Mouse (Mus musculus) spleen, adult 18-20 months (tissue): ENCODE data around the gene Slc50a1.

Experiments
- DNase-seq, 2 experiments: peaks; one replicate each; pipeline ENCODE4 v3.0.0; 2022; ENCODE audit warnings: mixed read lengths in 2 of 2

Gene Slc50a1

DNA sequence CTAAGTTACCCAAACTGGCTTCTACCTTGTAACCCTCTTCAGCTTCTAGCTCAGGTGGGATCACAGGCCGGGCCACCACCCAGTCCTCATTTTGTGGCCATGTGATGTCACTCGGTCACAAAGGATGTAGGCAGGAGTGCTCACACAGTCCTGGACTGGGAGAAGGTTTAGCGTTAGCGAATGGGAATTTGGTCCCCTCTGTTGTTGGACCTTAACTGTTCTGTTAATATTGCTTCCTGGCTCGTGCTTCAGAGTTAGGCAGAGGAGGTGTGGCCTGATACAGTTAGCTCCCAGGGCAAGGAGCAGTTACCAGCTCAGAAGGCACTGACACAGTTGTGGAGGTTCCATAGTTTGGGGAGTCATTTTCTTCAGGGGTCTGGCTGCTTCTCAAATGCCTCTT, 23.8 kb upstream of the Slc50a1 start:
- DNase-seq, result no peak

GRCm38 (mm10) chr3:89293247-89293918, 23.0 kb upstream of the Slc50a1 start:
- no peak for DNase-seq

GRCm38 (mm10) chr3:89292303-89292702, 21.9 kb upstream of the Slc50a1 start:
- no peak for DNase-seq

- DNase-seq, result no peak
Measured at GRCm38 (mm10) chr3:89291874-89292273, 21.5 kb upstream of the Slc50a1 start.

- DNase-seq, result no peak
Measured at GRCm38 (mm10) chr3:89288503-89288928, 18.1 kb upstream of the Slc50a1 start.

DNA sequence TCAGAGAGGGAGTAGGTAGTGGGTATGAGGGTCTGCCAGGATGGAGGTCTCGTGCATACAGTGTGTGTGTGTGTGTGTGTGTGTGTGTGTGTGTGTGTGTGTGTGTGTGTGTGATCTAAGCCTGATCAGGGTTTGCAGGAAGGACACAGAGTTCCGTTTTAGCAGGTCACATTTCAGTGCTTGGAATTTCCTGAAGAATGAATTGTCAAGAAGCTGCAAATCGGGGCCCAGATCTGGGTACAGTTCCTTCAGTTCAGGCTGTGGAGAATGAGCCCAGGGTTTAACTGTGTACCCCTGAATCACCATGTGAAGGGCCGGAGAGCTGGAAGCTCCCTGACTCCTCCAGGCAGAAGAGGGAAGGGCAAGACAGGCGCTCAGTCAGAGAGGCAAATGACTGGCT, 16.9 kb upstream of the Slc50a1 start:
- DNase-seq, result no peak

DNA sequence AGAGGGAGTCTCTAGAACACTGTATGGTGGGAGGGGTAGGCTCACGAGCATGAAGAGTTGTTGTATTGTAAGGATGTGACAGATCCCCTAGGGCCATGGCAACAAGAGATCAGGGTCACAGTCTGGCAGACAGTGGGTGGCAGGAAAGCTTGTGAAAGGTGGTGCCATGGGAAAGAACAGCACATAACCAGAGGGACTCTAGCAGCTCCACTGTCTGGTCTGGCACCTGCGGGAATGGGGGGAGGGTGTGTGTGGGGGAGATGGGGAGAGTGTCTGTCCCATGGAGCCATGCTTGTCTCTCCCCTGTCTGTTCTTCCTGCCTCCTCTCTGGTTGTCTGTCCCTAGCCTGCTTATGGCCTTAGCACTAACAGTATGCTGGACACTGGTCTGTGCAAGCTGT, 15.2 kb upstream of the Slc50a1 start:
- DNase-seq, result no peak

DNA sequence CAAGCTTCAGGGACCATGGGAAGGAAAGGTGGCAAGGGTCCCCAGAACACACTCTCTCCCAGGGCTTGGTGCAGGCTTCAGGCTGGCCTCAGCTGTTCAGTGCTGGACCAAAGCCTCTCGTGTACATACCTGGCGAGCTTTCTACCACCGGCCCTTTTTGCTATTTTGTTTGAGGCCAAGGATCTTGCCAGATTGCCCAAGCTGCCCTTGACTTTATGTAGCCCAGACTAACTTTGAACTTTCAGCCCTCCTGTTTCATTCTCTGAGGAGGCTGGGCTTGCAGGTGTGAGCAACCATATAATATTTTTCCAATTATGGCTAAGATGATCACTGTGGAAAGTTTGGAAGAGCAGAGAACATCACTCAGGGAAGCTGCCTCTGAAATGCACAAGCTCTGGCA, 13.9 kb upstream of the Slc50a1 start:
- DNase-seq, result no peak

GRCm38 (mm10) chr3:89282291-89282643, 11.9 kb upstream of the Slc50a1 start:
- DNase-seq, result no peak

DNA sequence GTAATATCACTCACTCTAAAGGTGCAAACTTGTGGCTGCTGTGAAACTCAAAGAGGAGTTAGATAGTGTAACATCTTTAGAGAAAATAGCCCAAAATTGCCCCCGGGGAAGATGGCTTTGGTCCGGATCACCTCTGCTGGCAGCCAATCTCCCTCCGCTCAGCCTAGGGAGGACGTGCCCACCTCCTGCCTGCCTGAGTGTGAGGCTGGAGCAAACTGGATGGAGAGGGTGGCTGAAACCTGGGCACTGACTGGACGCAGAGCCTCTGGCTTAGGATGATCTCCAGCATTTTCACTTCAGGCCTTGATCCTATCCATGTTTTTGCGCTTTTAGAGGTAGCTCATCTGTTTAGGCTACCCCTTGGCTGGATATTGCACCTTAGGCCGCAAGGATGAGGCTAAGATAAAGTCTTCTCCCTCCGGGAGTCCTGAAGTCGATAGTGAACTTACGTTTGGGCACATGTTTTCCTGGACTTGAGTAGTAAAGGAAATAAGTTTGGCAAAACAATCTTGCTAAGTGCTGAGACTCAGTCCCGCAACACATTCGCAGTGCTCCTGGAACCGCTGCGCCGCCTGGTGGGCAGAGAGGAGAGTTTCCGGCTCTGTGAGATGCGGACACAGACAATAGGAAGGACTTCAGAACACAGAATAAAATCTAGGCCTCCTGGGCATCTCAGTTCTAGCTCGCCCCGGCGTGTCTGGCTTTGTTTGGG, 11.4 kb upstream of the Slc50a1 start:
- DNase-seq, result peak; percentile 70 to 91

DNA sequence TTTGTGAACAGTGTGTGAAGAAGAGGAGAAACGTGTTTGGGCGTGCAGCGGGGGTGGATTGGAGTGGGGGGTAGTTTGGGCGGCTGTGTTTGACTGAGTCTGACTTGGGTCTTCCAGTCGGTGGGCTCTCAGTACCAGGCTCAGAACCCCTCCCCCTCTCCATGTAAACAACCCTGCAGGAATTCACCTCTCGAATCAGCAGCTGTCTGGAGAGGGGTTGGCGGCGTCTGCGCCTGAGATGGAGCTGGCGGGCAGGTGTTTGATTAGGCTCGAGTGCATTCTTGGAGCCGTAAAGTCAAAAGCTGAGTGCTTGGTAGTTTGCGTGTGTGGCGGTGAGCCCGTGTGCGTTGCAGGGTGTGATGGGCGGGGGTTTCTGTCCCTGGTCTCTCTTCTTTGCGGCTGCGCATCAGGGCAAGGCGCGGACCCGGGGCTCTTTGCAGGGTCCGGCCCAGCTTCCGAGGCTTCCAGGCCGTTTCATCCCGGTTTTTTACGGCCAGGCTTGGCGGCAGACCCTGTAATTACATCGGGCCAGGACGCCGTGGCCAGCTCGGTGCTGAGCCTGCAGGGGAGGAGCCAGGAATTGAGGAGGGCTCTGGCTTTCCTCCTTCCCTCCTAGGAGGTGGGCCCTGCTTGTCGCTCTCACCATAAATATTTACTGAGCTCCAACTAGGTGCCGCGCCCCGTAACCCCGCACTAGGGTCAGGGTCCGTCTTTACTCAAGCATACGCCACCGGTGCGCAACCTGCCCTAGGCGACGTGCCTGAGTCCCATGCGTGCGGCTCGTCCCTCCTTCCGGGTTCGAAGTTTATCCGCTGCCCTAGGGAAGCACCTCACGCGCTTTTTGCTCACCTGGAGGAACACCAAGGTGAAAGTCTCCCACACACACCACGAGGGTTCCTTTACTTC, 10.5 kb upstream of the Slc50a1 start, which contains the start of gene Efna1:
TSS of gene Efna1 (minus strand) at position 537 of the 906 bp plus-strand sequence.
- DNase-seq, result peak; percentile 24 to 38

DNA sequence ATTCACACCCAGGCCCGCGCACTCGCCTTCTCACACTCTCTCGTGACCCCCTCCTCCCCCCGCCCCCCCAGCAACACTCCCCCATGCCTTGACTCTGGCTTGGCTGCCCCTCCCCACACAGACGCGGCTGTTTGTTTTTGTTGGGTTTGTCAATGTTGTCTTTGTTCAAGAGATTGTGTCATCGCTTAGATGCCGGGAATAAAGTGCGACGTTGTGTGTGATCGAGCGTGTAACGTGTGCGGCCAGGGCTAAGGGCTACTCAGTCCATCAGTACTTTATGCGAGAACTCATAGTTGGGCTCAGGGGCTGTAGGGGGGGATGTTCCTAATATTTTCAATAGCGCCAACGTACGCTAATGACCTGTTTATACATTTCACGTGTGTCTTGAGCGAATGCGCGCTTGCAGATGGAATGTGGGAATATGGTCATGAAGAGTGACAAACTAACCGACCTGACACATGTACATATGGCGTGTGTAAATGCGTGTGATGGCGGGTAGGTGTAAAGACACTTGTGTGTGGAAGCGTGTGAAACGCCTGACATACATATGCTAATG, 9.8 kb upstream of the Slc50a1 start:
- peak in 1 of 2 experiments; percentile 16 for DNase-seq

DNA sequence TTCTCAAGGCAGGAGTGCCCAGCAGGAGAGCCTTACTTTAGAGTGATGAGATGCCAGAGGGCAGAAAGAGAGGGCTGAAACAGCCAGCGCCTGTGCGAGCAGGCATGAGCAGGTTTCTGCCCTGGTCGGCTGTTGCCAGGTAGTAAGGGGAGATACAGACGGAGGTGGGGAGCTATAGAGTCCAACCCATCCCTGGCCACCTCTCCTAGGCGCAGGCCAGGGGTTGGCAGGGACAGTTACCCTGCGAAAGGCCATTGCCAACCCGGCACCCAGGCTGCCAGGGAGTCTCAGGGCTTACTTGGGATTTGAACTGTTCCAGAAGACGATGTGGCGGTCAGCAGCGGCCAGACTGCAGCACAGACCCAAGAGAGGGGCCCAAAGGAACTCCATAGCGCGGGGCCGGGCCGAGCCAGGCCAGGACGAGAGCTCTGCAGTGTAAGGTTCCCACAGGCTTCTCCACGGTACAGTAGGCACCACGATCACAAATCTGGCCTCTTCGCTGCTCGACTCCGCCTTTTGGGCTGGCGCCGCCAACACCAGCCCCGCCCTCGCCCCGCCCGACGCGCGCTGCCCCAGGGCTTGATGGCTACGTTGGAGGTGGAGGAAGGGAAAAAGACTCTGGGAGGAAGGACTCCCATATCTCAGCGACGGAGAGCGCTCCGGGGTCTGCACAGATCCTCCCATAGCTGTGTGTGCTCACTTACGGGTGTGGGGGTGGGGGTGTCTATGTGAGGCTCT, 9.0 kb upstream of the Slc50a1 start:
- DNase-seq, result peak; percentile 64 to 74

- no peak for DNase-seq
Measured at GRCm38 (mm10) chr3:89278643-89279042, 8.3 kb upstream of the Slc50a1 start.

DNA sequence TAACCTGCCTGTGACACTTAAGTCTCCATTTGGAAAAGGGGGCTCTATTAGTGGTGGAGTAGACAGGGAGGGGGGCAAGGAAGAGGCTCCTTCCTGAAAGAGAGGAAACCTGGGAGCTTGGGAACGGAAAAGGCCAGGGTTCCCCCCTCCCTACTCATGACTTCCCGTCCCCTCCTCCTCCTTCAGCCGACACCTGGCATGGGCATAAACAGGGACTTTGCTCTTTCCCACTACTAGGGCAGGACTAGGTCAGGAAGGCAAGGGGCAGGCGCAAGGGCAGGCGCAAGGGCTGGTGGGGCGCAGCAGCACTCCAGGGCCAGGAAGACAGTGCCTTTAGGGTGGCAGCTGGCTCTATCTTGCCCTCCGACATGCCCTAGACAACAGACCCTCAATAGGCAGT, 7.7 kb upstream of the Slc50a1 start:
- no peak for DNase-seq

DNA sequence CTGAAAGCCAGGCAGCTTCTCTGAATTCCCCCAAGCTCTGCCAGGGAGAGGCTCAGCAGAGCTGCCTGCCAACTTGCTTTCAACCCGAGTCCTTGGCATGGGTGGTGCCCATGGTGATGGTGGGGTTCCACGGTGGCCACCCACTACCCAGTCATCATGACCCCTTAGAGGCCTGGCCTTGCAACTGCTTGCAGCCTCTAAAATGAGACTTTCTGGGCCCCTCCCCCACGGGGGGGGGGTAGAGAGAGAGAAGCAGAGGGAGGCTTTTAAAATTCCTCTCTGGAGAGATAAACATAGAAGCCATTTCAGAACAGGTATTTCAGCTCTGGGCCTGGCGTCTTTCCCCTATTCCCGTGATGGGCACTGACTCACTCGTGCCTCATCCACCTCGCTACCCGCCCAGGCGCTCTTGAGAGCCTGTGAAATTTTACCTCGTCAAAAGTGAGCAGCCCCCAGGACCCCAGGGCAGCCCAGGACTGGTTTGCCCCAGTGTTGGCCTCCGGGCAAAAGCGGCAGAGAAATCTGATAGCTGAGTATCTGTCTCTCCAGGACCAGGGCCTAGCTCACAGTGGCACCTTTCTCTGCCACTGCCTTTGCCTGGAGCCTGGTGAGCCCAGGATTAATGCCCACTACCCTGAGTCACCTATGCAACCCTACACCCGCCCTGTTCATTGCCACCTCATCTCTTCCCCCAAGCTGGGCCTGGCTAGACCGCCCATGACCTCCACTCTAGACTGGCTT, 7.1 kb upstream of the Slc50a1 start:
- DNase-seq, result no peak

- no peak for DNase-seq
Measured at GRCm38 (mm10) chr3:89276061-89276460, 5.7 kb upstream of the Slc50a1 start.

- no peak for DNase-seq
Measured at GRCm38 (mm10) chr3:89271760-89272159, 1.4 kb upstream of the Slc50a1 start.

GRCm38 (mm10) chr3:89270891-89271290, 521 bp upstream of the Slc50a1 start:
- DNase-seq, result peak in 1 of 2 experiments; percentile 23

DNA sequence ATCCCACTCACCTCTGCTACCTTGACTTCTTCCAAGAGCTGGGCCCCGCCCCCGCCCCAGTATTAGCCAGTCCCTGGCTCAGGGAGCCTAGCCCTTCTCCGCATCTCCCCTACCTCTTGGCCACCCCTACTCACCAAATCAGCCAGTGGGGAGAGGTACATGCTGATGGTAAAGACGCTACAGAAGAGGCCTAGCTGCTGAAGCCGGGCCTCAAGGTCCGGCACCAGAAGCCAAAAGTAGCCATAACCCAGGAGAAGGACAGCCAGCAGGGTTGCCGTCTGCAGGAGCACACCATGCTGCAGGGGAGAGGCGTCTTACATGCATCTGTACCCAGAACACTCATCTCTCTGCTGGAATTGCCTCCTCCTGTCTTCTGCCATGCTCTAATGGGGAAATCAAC, 1.5 kb downstream of the Slc50a1 start:
- DNase-seq, result no peak

- peak; percentile 62 to 69 for DNase-seq
Measured at GRCm38 (mm10) chr3:89266439-89266893, 3.9 kb downstream of the Slc50a1 start.

GRCm38 (mm10) chr3:89262417-89262816, 8.0 kb downstream of the Slc50a1 start:
- DNase-seq, result no peak
